Mouse (Mus musculus) megakaryocyte, embryonic 14.5 days (primary cell): Measurements from ENCODE around the gene Spryd3. TPM values are rescaled to one million over a fixed set of nuclear protein-coding genes. Genes with fewer than 3 reads are reported as not detected.

Experiments
- H3K27me3 ChIP-seq: replicated peaks from 2 replicates; pipeline ENCODE3; 2012; ENCODE audit warnings: inconsistent platforms
- H3K36me3 ChIP-seq: replicated peaks from 2 replicates; pipeline ENCODE3; 2012; ENCODE audit warnings: low read length, inconsistent platforms, mixed read lengths
- H3K4me1 ChIP-seq: 2 replicates; pipeline ENCODE4 v1.6.1; 2012; ENCODE audit warnings: inconsistent platforms
- H3K4me3 ChIP-seq: replicated peaks from 2 replicates; pipeline ENCODE3; 2012; ENCODE audit warnings: moderate library complexity, mild to moderate bottlenecking, inconsistent platforms
- H3K9me3 ChIP-seq: 2 replicates; pipeline ENCODE4 v1.6.1; 2012; ENCODE audit warnings: inconsistent platforms
- FLI1 ChIP-seq: IDR thresholded peaks from 2 replicates; pipeline ENCODE4 v1.6.1; 2012; ENCODE audit warnings: low read length, inconsistent platforms, mixed read lengths
- GATA1 ChIP-seq: IDR thresholded peaks from 3 replicates; pipeline ENCODE4 v1.6.1; 2012; ENCODE audit warnings: mixed read lengths, low read length, inconsistent platforms, borderline replicate concordance
- polyA plus RNA-seq: library from polyadenylated mRNA; stranded (reverse); fragments of >175 nt; gene quantifications from 2 replicates; pipeline ENCODE4 v1.2.3, GENCODE M21; 2012; ENCODE audit warnings: low replicate concordance; ENCODE audit not compliant: insufficient read depth

Spryd3 gene
- polyA plus RNA-seq, 1 experiment = 25.9 TPM

DNA sequence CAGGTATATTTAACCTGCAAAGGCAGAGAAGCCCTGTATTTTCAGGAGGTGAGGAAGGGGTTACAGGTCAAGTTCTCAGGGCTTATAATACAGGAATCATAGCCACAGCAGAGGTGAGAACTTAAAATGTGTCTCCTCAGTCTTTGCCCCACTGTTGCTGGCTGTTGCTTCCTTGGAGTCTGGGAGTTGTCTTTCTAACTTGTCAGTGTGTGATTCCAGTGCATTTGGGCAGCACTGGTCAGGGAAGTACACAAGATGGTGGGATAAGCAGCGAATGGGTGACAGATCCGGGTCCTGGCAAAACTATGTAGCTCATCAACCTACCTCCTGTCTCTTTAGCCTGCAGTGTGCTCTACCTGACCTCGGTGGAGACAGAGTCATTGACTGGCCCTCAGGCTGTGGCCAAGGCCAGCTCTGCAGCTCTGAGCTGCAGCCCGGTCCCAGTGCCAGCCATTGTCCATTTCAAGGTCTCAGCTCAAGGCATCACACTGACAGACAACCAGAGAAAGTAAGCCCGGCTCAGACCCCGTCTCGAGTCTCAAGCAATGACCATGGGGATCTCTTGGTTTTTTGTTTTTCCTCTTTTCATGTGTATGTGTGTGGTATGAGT is 21.3 kb downstream of the Spryd3 start:
- Histone ChIP-seq H3K4me1 (peaks cover 37% of the 10 kb centered on the region), H3K27me3 (peaks cover 29% of the 10 kb centered on the region), H3K4me3 (no peak overlapping the region), H3K36me3 (peaks cover 47% of the 10 kb centered on the region), H3K9me3 (no peaks in the 10 kb centered on the region)
- TF ChIP-seq FLI1 = no peak
- no peak for TF ChIP-seq GATA1

DNA sequence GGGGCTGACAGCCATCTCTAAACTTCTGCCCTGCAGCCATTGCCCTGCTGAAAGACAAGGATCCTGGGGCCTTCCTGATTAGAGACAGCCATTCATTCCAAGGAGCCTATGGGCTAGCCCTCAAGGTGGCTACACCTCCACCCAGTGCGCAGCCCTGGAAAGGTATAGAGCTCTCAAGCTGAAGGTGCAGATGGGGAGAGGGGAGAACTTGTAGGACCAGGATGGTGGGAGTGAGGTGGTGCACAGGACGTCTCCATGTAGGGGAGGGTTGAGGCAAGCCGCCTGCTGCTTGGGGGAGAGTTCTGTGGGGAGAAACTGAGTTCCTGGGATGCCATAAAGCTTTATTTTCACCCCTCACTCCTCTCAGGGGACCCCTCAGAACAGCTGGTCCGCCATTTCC is 22.4 kb downstream of the Spryd3 start:
- H3K27me3 ChIP-seq = peaks cover 29% of the 10 kb centered on the region
- H3K4me1 ChIP-seq = peaks cover 47% of the 10 kb centered on the region
- no peaks in the 10 kb centered on the region for H3K9me3 ChIP-seq
- TF ChIP-seq GATA1 (no peak), FLI1 (no peak)
- H3K4me3 ChIP-seq = no peak overlapping the region
- H3K36me3 ChIP-seq = peaks cover 36% of the 10 kb centered on the region

DNA sequence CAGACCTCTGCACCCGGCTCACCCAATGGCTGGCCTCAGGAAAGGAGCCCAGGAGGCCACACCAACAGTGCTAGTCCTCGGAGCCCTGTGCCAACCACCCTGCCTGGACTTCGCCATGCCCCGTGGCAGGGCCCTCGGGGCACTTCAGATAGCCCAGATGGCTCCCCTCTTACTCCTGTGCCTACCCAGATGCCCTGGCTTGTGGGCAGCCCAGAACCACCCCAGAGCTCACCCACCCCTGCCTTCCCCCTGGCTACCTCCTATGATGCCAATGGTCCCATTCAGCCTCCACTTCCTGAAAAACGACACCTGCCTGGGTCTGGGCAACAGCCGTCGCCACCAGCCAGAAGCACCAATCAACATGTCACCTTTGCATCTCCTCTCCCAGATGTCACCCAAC is 23.2 kb downstream of the Spryd3 start:
- no peak for TF ChIP-seq FLI1
- no peak for TF ChIP-seq GATA1
- H3K4me1 ChIP-seq = peaks cover 49% of the 10 kb centered on the region
- no peak overlapping the region for H3K4me3 ChIP-seq

DNA sequence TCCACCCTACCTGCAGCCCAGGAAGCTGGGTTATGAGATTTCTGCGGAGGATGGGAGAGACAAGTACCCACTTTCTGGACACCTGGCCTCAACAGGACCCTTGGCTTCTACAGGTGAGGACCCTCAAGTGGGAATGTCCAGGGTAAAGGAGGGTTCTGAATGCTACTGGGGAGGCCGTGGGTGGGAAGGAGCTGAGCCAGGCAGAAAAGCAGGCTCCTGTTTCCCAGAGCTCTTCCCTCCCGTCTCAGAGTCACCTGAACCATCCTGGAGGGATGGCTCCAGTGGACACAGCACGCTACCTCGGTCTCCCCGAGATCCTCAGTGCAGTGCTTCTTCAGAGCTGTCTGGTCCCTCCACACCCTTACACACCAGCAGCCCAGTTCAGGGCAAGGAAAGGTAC is 23.9 kb downstream of the Spryd3 start:
- Histone ChIP-seq H3K36me3 (peaks cover 21% of the 10 kb centered on the region), H3K27me3 (peaks cover 34% of the 10 kb centered on the region), H3K9me3 (no peaks in the 10 kb centered on the region), H3K4me3 (no peak overlapping the region), H3K4me1 (peaks cover 49% of the 10 kb centered on the region)
- TF ChIP-seq FLI1 = no peak

More for the DNA sequence above, 23.2 kb downstream of the Spryd3 start:
- Histone ChIP-seq H3K36me3 (peaks cover 27% of the 10 kb centered on the region), H3K9me3 (no peaks in the 10 kb centered on the region), H3K27me3 (peaks cover 29% of the 10 kb centered on the region)

DNA sequence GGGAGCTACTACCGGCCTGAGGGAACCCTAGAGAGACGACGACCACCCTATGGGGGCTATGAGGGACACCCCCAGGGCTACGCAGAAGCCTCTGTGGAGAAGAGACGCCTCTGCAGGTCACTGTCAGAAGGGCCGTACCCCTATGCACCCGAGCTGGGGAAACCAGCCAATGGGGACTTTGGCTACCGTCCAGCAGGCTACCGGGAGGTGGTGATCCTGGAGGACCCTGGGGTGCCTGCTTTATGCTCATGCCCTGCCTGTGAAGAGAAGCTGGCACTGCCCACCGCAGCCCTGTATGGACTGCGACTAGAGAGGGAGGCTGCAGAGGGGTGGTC is 24.6 kb downstream of the Spryd3 start:
- H3K4me1 ChIP-seq = peaks cover 49% of the 10 kb centered on the region
- TF ChIP-seq GATA1 (no peak), FLI1 (no peak)
- no peaks in the 10 kb centered on the region for H3K9me3 ChIP-seq
- peaks cover 14% of the 10 kb centered on the region for H3K36me3 ChIP-seq
- H3K27me3 ChIP-seq = peaks cover 40% of the 10 kb centered on the region
- H3K4me3 ChIP-seq = peak overlapping the region; percentile 18

DNA sequence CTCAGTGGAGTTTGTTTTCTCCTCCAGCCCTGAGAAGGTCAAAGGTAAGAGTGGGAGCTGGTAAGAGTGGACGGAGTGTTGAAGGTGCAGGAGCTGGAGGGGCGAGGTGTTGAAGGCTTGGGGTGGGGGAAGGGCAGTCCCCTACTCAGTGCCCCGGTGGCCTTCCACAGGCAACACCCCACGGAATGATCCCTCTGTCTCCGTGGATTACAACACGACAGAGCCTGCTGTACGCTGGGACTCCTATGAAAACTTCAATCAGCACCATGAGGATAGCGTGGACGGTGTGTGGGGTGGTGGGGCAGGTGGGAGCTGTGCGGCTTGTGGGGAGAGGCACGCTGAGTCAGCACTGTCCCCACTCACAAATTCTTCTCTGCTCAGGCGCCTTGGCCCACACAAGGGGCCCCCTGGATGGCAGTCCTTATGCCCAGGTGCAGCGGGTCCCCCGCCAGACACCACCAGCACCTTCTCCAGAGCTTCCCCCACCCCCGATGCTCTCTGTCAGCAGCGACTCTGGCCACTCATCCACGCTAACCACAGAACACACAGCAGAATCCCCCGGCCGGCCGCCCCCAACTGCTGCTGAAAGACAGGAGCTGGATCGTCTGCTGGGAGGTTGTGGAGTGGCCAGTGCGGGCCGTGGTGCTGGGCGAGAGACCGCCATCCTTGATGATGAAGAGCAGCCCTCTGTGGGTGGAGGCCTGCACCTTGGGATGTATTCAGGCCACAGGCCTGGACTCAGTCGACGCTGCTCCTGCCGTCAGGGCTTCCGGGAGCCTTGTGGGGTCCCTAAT is 25.1 kb downstream of the Spryd3 start:
- TF ChIP-seq GATA1 (no peak), FLI1 (no peak)
- Histone ChIP-seq H3K36me3 (peaks cover 8% of the 10 kb centered on the region), H3K4me1 (peaks cover 49% of the 10 kb centered on the region), H3K4me3 (no peak overlapping the region), H3K27me3 (peaks cover 46% of the 10 kb centered on the region), H3K9me3 (no peaks in the 10 kb centered on the region)

DNA sequence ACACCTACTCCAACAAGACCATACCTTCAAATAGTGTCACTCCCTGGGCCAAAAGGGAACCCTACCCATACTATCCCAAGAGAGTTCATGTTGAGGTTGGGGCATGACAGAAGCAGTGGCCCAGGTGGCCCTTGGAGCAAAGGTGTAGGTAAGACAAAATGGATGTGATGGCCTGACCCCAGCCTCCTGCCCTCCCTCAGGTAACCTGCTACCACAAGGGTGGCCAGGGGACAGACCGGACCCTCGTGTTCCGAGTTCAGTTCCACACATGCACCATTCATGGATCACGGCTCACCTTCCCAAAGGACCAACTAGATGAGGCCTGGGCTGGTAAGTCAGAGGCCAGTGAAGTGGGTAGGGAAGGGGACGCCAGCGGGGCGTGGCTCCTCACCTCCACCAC is 25.8 kb downstream of the Spryd3 start:
- peaks cover 50% of the 10 kb centered on the region for H3K4me1 ChIP-seq
- H3K4me3 ChIP-seq = no peak overlapping the region
- no peaks in the 10 kb centered on the region for H3K9me3 ChIP-seq
- TF ChIP-seq GATA1 (no peak), FLI1 (no peak)
- peaks cover 52% of the 10 kb centered on the region for H3K27me3 ChIP-seq
- H3K36me3 ChIP-seq = peaks cover 2% of the 10 kb centered on the region

DNA sequence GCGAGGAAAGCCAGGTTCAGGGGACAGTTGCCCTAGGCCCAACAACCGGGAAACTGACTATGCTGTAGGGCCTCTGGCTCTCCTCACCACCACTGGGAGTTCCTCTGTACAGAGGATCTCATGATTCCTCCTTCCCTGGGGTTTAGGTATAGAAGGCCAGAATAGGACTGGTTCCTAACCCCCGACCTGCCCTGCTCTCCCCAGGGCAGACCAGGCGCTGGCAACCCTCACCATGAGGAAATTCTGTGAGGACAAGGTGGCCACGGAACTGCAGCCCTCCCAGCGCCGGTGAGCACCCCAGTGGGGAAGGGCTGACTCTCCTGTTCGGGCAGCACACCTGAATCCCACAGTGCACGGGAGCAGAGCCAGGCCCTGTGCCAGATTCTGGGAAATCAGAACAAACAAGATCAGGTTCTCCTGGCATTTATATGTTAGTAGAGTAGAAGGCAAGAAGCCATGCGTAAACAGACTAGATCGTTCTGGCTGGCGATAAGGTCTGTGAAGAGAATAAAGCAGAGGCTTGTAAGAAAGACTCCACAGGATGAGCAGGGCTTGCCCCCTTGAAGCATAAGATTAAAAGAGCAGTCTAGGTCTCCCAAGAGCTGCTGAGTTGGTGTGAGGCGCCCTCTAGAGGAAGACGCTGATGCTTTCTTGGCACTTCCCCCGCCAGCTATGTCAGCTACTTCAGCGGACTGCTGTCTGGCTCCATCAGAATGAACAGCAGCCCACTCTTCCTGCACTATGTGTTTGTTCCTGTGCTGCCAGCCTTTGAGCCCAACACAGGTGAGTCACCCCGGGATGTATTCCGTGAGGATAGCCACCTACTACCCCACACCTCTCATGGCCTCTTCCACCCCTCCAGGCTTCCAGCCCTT is 27.1 kb downstream of the Spryd3 start:
- Histone ChIP-seq H3K9me3 (no peaks in the 10 kb centered on the region), H3K36me3 (no peaks in the 10 kb centered on the region), H3K4me3 (peak overlapping the region; percentile 50), H3K4me1 (peaks cover 61% of the 10 kb centered on the region), H3K27me3 (peaks cover 62% of the 10 kb centered on the region)
- TF ChIP-seq FLI1 (no peak), GATA1 (no peak)

DNA sequence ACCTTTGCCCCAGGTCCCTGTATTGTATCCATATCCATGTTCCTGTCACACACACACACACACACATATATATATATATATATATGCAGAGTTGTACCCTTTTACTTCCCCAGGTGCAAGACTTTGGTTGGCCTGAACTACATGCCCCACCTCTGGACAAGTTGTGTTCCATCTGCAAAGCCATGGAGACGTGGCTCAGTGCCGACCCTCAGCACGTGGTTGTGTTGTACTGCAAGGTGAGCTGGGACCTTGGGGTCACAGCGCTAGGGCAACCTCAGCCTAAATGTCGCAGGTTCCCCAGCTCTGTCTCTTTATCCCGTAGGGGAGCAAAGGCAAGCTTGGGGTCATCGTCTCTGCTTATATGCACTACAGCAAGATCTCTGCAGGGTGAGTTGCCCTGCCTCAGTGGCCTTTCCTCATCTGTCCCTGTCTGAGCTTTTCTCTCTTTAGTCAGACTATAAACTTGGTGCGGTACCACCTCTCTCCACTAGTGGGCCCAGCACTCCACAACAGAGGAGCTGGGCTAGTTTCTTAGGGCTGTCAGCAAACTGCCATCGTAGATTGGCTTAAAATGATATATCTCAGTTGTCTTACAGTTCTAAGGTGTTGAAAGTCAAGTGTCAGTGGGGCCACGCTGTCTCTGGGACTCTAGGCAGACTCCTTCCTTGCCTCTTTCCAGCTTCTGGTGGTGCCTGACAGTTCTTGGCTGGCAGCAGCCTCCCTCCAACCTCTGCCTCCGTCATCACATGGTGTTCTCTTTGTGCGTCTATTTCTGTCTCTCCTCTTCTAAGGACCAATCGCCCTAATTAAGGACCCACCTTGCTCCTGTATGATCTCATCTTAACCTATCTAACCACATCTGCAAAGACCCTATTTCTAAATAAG is 28.1 kb downstream of the Spryd3 start:
- Histone ChIP-seq H3K4me1 (peaks cover 71% of the 10 kb centered on the region), H3K9me3 (no peaks in the 10 kb centered on the region), H3K36me3 (no peaks in the 10 kb centered on the region), H3K4me3 (no peak overlapping the region), H3K27me3 (peaks cover 70% of the 10 kb centered on the region)
- TF ChIP-seq GATA1 (no peak), FLI1 (no peak)
